Mouse (Mus musculus): ENCODE results near the gene Rgma. TPM values are rescaled to one million over a fixed set of nuclear protein-coding genes. Genes with fewer than 3 reads are reported as not detected.

The Rgma gene
- polyA plus RNA-seq, 1 experiment from 2014 or later, result 19.6 TPM

DNA sequence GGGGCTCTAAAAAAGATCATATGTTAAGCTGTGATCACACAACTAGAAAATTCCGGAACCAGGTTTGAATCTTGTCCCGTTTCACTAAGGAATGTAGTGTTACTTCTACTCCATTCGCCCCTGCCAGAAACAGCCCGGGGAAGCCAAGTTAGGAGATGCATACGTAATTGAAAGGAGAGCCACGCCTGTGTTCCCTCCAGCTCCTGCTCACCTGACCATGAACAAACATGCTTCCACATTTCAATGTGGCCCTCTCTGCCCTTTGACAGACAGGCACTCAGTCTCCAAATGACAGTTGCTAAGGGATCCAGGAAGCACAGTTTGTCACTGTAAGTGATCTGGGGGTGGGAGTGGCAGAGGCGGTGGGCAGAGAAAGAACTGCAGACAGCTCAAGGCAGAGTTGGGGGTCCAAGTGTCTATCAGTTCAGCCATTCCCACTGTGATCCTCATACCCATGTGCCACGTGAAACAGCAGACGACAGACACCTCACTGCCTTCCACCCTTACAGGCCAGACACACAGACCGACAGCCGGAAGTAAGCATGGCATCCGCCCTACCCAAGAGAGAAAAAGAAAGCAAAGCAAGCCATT, 41.8 kb upstream of the Rgma start:
- Histone ChIP-seq H3K27ac (replicated peaks; ENCODE audit: low read depth, low read length) (no peak overlapping the region), H3K4me1 (ENCODE audit: control insufficient read depth, insufficient read depth, low read length) (0 out of 2 replicates have a peak, but pooled peaks cover 4% of the 10 kb centered on the region), H3K9me3 (ENCODE audit: control insufficient read depth, low read length) (no peaks in the 10 kb centered on the region), H3K9ac (ENCODE audit: low read depth, low read length) (no peak overlapping the region), H3K36me3 (ENCODE audit: control insufficient read depth, insufficient read depth, low read length) (no peaks in the 10 kb centered on the region), H3K4me2 (ENCODE audit: low read depth, low read length) (no peak overlapping the region), H3K4me3 (ENCODE audit: low read depth, low read length) (no peak overlapping the region), H3K27me3 (replicated peaks; ENCODE audit: control insufficient read depth, insufficient read depth, low read length) (no peaks in the 10 kb centered on the region)
- 69% methylated on average over 12 of the region's 12 CpGs for WGBS
- DNase-seq (ENCODE audit: low spot score) (peak; percentile 52), ATAC-seq (ENCODE audit: low read depth) (no peak)

DNA sequence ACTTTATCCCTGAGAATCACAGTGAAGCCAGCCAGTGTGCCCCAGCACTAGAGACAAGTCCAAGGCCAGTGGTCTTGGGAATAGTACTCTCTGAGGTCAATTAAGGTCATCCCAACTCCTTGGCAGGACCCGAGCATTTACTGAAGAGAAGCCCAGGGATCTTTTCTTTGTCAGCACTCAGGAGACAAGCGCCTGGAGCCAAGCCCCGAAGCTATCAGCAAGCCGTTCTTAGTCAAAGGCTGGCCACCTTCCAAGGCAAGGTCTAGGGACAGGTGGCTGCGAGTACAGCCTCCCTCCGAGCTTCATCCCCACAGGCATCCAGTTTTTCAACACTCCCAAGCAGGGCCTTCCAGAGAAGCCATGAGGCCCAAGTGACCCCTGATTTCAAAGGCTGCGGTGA, 40.4 kb upstream of the Rgma start:
- DNase-seq (ENCODE audit: low spot score), result peak; percentile 74
- 46% methylated on average over 7 of the region's 7 CpGs for WGBS

DNA sequence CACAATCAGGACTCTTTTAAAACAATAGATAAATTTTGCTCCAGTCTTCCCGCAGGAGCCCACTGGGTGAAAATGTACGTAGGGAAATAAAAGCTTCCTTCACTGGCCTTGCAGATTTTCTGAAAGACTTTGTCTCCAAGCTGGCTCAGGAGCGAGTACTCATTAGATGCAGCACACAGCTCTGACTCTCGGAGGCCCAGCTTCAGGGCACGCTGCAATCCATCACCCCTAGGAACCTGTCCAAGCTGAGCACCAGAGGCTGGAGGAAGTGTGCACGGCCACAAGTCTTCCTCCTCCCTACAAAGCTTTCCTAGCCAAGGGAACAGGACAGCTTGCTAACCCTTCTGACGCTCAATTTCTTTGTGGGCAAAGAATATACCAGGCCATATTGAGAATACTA, 38.9 kb upstream of the Rgma start:
- 55% methylated on average over 7 of the region's 7 CpGs for WGBS
- no peak for DNase-seq (ENCODE audit: low spot score)
- ATAC-seq (ENCODE audit: low read depth), result no peak

More for the DNA sequence above, 40.4 kb upstream of the Rgma start:
- ATAC-seq (ENCODE audit: low read depth), result no peak
- H3K4me3 ChIP-seq (ENCODE audit: low read depth, low read length), result no peak overlapping the region
- H3K36me3 ChIP-seq (ENCODE audit: control insufficient read depth, insufficient read depth, low read length), result no peaks in the 10 kb centered on the region
- no peaks in the 10 kb centered on the region for H3K27me3 ChIP-seq (replicated peaks; ENCODE audit: control insufficient read depth, insufficient read depth, low read length)
- H3K4me2 ChIP-seq (ENCODE audit: low read depth, low read length), result no peak overlapping the region
- H3K4me1 ChIP-seq (ENCODE audit: control insufficient read depth, insufficient read depth, low read length), result 0 out of 2 replicates have a peak, but pooled peaks cover 4% of the 10 kb centered on the region
- H3K27ac ChIP-seq (replicated peaks; ENCODE audit: low read depth, low read length), result no peak overlapping the region
- no peak overlapping the region for H3K9ac ChIP-seq (ENCODE audit: low read depth, low read length)
- no peaks in the 10 kb centered on the region for H3K9me3 ChIP-seq (ENCODE audit: control insufficient read depth, low read length)

DNA sequence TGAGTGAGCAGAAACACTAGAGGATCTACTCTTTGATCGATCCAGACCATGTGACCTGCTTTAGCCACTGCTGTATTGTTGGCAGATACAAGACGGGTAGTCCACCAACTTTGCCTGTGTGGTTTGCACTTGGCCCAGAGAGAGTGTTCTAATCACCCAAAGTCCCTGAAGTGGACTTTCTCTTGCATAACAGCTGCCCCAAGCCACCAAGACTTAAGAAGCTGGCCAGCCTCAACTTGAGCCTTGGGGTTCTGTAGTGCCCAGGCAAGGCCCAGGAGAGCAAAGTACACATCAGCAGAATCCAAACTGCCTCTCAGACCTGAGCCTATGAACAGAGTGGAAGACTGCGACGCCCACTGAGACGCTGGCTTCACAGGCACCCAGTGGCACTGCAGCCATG, 37.0 kb upstream of the Rgma start:
- 0 out of 2 replicates have a peak, but pooled peaks cover 4% of the 10 kb centered on the region for H3K4me1 ChIP-seq (ENCODE audit: control insufficient read depth, insufficient read depth, low read length)
- H3K27ac ChIP-seq (replicated peaks; ENCODE audit: low read depth, low read length), result no peak overlapping the region
- ATAC-seq (ENCODE audit: low read depth), result no peak
- no peak overlapping the region for H3K4me2 ChIP-seq (ENCODE audit: low read depth, low read length)
- H3K9me3 ChIP-seq (ENCODE audit: control insufficient read depth, low read length), result no peaks in the 10 kb centered on the region
- H3K36me3 ChIP-seq (ENCODE audit: control insufficient read depth, insufficient read depth, low read length), result no peaks in the 10 kb centered on the region
- H3K9ac ChIP-seq (ENCODE audit: low read depth, low read length), result no peak overlapping the region
- no peak for DNase-seq (ENCODE audit: low spot score)
- WGBS, result 94% methylated on average over 5 of the region's 5 CpGs
- no peaks in the 10 kb centered on the region for H3K27me3 ChIP-seq (replicated peaks; ENCODE audit: control insufficient read depth, insufficient read depth, low read length)
- H3K4me3 ChIP-seq (ENCODE audit: low read depth, low read length), result no peak overlapping the region

More for the DNA sequence above, 38.9 kb upstream of the Rgma start:
- Histone ChIP-seq H3K4me1 (ENCODE audit: control insufficient read depth, insufficient read depth, low read length) (0 out of 2 replicates have a peak, but pooled peaks cover 4% of the 10 kb centered on the region), H3K9ac (ENCODE audit: low read depth, low read length) (no peak overlapping the region), H3K27ac (replicated peaks; ENCODE audit: low read depth, low read length) (no peak overlapping the region), H3K4me2 (ENCODE audit: low read depth, low read length) (no peak overlapping the region), H3K36me3 (ENCODE audit: control insufficient read depth, insufficient read depth, low read length) (no peaks in the 10 kb centered on the region), H3K9me3 (ENCODE audit: control insufficient read depth, low read length) (no peaks in the 10 kb centered on the region), H3K4me3 (ENCODE audit: low read depth, low read length) (no peak overlapping the region), H3K27me3 (replicated peaks; ENCODE audit: control insufficient read depth, insufficient read depth, low read length) (no peaks in the 10 kb centered on the region)

DNA sequence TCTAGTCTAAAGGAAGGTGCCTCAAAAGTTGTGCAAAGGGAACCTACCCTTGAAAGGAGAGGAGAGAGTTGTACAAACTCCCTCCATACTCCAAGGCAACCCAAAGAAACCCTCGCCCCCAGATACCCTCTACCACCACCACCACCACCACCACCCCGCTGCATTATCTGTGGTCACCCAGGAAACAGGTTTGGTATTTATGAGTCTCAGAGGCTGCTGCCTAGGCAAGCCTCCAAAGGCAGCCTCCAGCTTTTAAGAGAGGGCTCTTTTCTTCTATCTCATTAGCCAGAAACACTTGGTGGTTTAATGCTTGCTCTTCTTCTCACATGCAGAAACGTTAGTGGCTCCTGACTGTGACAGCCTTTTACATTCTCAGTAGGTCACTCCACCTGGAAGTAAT, 31.5 kb upstream of the Rgma start:
- 46% methylated on average over 3 of the region's 3 CpGs for WGBS
- Histone ChIP-seq H3K4me1 (ENCODE audit: control insufficient read depth, insufficient read depth, low read length) (0 out of 2 replicates have a peak, but pooled peaks cover 2% of the 10 kb centered on the region), H3K4me2 (ENCODE audit: low read depth, low read length) (no peak overlapping the region), H3K36me3 (ENCODE audit: control insufficient read depth, insufficient read depth, low read length) (no peaks in the 10 kb centered on the region), H3K27me3 (replicated peaks; ENCODE audit: control insufficient read depth, insufficient read depth, low read length) (no peaks in the 10 kb centered on the region), H3K9me3 (ENCODE audit: control insufficient read depth, low read length) (no peaks in the 10 kb centered on the region), H3K27ac (replicated peaks; ENCODE audit: low read depth, low read length) (no peak overlapping the region), H3K9ac (ENCODE audit: low read depth, low read length) (no peak overlapping the region), H3K4me3 (ENCODE audit: low read depth, low read length) (no peak overlapping the region)
- DNase-seq (ENCODE audit: low spot score) (no peak), ATAC-seq (ENCODE audit: low read depth) (no peak)

DNA sequence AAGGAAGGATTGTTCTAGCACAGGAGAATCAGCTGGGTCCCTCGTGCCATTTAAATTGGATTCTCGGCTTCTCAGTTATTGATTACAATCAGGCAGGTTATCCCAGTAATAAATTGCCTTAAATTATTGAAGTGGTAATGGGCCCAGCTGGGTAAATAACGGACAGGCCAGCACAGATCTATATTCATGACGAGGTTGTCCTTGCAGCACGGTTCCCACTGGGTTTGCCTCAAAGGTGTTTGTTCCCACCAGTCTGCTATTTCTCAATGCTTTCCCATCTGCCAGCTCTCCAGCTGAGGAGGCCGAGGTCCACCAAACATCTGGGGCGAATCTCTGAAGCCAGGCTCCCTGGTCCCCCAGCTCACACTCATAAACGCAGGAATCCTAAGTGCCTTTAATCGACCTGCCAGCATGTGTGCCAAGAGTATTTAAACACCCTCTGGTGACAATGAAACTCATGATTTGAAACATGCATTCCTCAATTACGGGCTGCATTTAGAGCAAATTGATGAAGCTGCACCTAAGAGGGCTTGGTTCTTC, 26.7 kb upstream of the Rgma start:
- Histone ChIP-seq H3K4me2 (ENCODE audit: low read depth, low read length) (no peak overlapping the region), H3K9me3 (ENCODE audit: control insufficient read depth, low read length) (no peaks in the 10 kb centered on the region), H3K9ac (ENCODE audit: low read depth, low read length) (no peak overlapping the region), H3K4me1 (ENCODE audit: control insufficient read depth, insufficient read depth, low read length) (0 out of 2 replicates have a peak, but pooled peaks cover 3% of the 10 kb centered on the region), H3K36me3 (ENCODE audit: control insufficient read depth, insufficient read depth, low read length) (no peaks in the 10 kb centered on the region), H3K27ac (replicated peaks; ENCODE audit: low read depth, low read length) (no peak overlapping the region), H3K27me3 (replicated peaks; ENCODE audit: control insufficient read depth, insufficient read depth, low read length) (no peaks in the 10 kb centered on the region), H3K4me3 (ENCODE audit: low read depth, low read length) (no peak overlapping the region)
- ATAC-seq (ENCODE audit: low read depth) (no peak), DNase-seq (ENCODE audit: low spot score) (no peak)
- WGBS, result 40% methylated on average over 10 of the region's 10 CpGs

DNA sequence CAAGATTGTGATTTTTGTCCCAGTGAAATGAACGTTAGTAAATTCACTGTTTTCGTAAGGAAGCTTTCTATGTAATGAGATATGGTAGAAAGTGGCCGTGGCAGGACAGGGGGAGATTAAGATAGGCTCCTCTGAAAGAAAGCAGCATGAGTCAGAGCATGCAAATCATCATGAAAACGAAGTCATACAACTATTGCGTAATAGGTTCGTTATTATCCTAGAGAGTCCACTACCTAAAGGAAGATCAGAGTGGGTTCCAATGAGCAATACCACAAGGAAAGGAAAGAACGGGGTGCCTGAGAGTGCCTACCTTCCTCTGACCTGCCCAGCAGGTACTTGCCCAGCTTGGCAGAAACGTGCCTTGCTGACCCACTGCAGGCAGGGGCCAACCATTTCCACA, 26.2 kb upstream of the Rgma start:
- Histone ChIP-seq H3K27me3 (replicated peaks; ENCODE audit: control insufficient read depth, insufficient read depth, low read length) (no peaks in the 10 kb centered on the region), H3K4me2 (ENCODE audit: low read depth, low read length) (no peak overlapping the region), H3K36me3 (ENCODE audit: control insufficient read depth, insufficient read depth, low read length) (no peaks in the 10 kb centered on the region), H3K9ac (ENCODE audit: low read depth, low read length) (no peak overlapping the region), H3K4me1 (ENCODE audit: control insufficient read depth, insufficient read depth, low read length) (0 out of 2 replicates have a peak, but pooled peaks cover 3% of the 10 kb centered on the region), H3K27ac (replicated peaks; ENCODE audit: low read depth, low read length) (no peak overlapping the region), H3K4me3 (ENCODE audit: low read depth, low read length) (no peak overlapping the region), H3K9me3 (ENCODE audit: control insufficient read depth, low read length) (no peaks in the 10 kb centered on the region)
- WGBS, result 60% methylated on average over 8 of the region's 8 CpGs
- DNase-seq (ENCODE audit: low spot score), result no peak
- no peak for ATAC-seq (ENCODE audit: low read depth)

DNA sequence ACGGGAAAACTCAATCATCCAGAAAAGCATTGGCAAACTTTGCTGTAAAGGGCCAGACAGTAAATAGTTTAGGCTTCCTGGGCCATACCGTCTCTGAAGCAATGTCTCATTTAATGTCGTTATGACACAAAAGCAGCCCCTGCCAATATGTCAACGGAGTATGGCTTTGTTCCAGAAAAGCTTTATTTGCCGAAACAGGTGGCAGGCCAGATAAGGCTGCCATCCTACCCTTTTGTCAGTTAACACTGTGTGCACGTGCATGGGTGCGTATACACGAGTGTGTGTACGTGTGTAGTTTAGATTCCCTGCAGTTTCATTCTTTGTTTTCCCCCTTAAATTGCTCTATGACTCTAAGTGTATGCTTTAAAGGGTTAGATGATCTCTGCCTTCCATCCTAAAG, 20.1 kb upstream of the Rgma start:
- Histone ChIP-seq H3K9ac (ENCODE audit: low read depth, low read length) (no peak overlapping the region), H3K4me3 (ENCODE audit: low read depth, low read length) (no peak overlapping the region), H3K9me3 (ENCODE audit: control insufficient read depth, low read length) (no peaks in the 10 kb centered on the region), H3K27me3 (replicated peaks; ENCODE audit: control insufficient read depth, insufficient read depth, low read length) (no peaks in the 10 kb centered on the region), H3K4me2 (ENCODE audit: low read depth, low read length) (no peak overlapping the region), H3K27ac (replicated peaks; ENCODE audit: low read depth, low read length) (no peak overlapping the region), H3K36me3 (ENCODE audit: control insufficient read depth, insufficient read depth, low read length) (no peaks in the 10 kb centered on the region), H3K4me1 (ENCODE audit: control insufficient read depth, insufficient read depth, low read length) (no peaks in the 10 kb centered on the region)
- WGBS, result 72% methylated on average over 9 of the region's 9 CpGs
- ATAC-seq (ENCODE audit: low read depth) (no peak), DNase-seq (ENCODE audit: low spot score) (no peak)

DNA sequence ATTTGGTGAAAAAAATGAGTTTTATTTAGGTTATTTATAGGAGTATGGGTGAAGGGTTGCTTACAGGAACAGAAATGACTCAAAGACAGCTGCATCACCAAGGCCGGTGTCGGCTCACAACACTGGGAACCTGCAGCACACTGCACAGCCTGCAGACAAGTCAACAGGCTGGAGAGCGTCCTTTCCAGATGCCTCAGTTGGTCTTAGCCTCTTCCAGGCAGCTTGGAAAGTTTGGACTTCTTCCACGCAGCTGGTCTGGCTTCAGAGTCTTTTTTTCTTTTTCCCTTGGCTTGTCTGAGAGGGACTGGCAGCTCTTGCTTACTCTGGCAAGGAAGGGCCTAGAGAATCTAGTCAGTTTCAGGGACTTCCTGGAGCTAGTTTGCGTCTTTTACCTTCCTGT, 18.4 kb upstream of the Rgma start:
- ATAC-seq (ENCODE audit: low read depth) (no peak), DNase-seq (ENCODE audit: low spot score) (no peak)

More for the DNA sequence above, 18.4 kb upstream of the Rgma start:
- Histone ChIP-seq H3K27me3 (replicated peaks; ENCODE audit: control insufficient read depth, insufficient read depth, low read length) (no peaks in the 10 kb centered on the region), H3K4me3 (ENCODE audit: low read depth, low read length) (no peak overlapping the region), H3K4me2 (ENCODE audit: low read depth, low read length) (no peak overlapping the region), H3K27ac (replicated peaks; ENCODE audit: low read depth, low read length) (no peak overlapping the region), H3K4me1 (ENCODE audit: control insufficient read depth, insufficient read depth, low read length) (no peaks in the 10 kb centered on the region), H3K36me3 (ENCODE audit: control insufficient read depth, insufficient read depth, low read length) (no peaks in the 10 kb centered on the region), H3K9ac (ENCODE audit: low read depth, low read length) (no peak overlapping the region), H3K9me3 (ENCODE audit: control insufficient read depth, low read length) (no peaks in the 10 kb centered on the region)
- 84% methylated on average over 5 of the region's 5 CpGs for WGBS

Data from embryonic facial prominence, embryonic 14.5 days (tissue).